Comparison of ENCODE assay signal across 8 mouse cellular contexts in the genomic region with DNA sequence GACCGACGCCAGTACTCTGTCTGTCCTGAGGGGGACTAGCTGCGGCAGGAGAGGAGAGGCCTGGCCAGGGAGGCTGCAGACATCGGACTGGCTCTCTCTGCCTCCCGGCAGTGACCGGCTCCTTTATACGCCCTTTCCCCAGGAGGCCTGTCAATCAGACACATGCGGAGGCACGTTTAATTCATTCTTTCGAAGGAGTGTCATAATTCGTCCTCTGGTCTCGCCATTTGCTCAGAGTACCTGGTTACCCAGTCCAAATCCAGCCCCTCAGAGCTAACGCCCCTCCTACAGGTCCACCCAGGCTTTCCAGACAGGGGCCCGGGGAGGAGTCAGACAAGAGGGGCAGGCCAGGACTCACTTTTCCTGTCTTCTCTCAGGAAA. TPM values are rescaled to one million over a fixed set of nuclear protein-coding genes. Genes with fewer than 3 reads are reported as not detected.
DNase-seq lines count a peak whose midpoint lies in the region; ATAC-seq and TF ChIP-seq lines count a peak whose summit lies in the region.

A gene (minus strand): TSS at position 242 of the 381 bp plus-strand sequence.

- peak within 1 kb of the TSS; percentile 46; the same call in 1 of the 2 replicates for H3K9ac ChIP-seq in lung, embryonic 14.5 days

- H3K4me1 ChIP-seq in lung, embryonic 14.5 days (ENCODE audit: insufficient read depth), result peaks cover 11% of the 10 kb centered on the region

- peak within 1 kb of the TSS; percentile 27 for H3K4me3 ChIP-seq in lung, embryonic 14.5 days (ENCODE audit: low read depth, low read length)

- peak; percentile 61 for ATAC-seq in lung, embryonic 14.5 days (ENCODE audit: insufficient read depth)

- H3K27ac ChIP-seq in lung, embryonic 14.5 days (ENCODE audit: low read depth), result peak within 1 kb of the TSS; percentile 19; the same call in 1 of the 2 replicates

- H3K4me2 ChIP-seq in lung, embryonic 14.5 days, result peak within 1 kb of the TSS; percentile 54

- peak; percentile 67 for DNase-seq in R1 (ENCODE audit: low read depth, low spot score)
- peak; percentile 36 for DNase-seq in embryo, embryonic 11.5 days (ENCODE audit: low read depth, low spot score)
- peak; percentile 82 to 87 for DNase-seq in heart, adult 18-20 months
- peak; percentile 33 for DNase-seq in kidney, adult 11 months
- DNase-seq in lung, embryonic 14.5 days, result peak; percentile 71
- DNase-seq in ovary, postnatal 36 days (ENCODE audit: low spot score), result peak; percentile 28
- no peak for DNase-seq in layer of hippocampus, adult 8-10 months (ENCODE audit: low spot score in 2 of 2)
- no peak for DNase-seq in cerebellum, adult 11 months

- TF ChIP-seq CTCF in lung, embryonic 14.5 days (IDR thresholded peaks at IDR 0.05; ENCODE audit: low read depth), result no peak

- 2% methylated on average over 14 of the region's 14 CpGs for WGBS in lung, embryonic 14.5 days

- no peaks in the 10 kb centered on the region for H3K9me3 ChIP-seq in lung, embryonic 14.5 days (ENCODE audit: low read depth, low read length)

- H3K27me3 ChIP-seq in lung, embryonic 14.5 days (ENCODE audit: insufficient read depth, low read length), result no peaks in the 10 kb centered on the region

- H3K36me3 ChIP-seq in lung, embryonic 14.5 days (ENCODE audit: insufficient read depth), result no peaks in the 10 kb centered on the region

RNA-seq across cellular contexts. Expression of the gene that starts here (rescaled TPM):
- 10 to 100 TPM; 11.1 to 11.2 TPM for total RNA-seq in heart, adult 18-20 months (2021)
- polyA plus RNA-seq in lung, embryonic 14.5 days (2014; fragmentation: Nextera tagmentation; extraction: Ambion mirVana), result 18.7 and 21.7 TPM in 2 replicates
- 1 to 10 TPM; 3.5 to 8.7 (median 5.0) TPM for total RNA-seq in layer of hippocampus, adult 8-10 months (2022)

Comparison
In these comparisons a context has a peak if more than half of its experiments do, and no peak if none do; other contexts are left out.
1. DNase-seq: peak in R1 (single experiment), embryo, embryonic 11.5 days (single experiment), heart, adult 18-20 months (2 of 2), kidney, adult 11 months (single experiment), lung, embryonic 14.5 days (single experiment) and ovary, postnatal 36 days (single experiment); none in layer of hippocampus, adult 8-10 months (0 of 2) and cerebellum, adult 11 months (single experiment).